Mouse (Mus musculus): ENCODE results near the gene Golga7b.

GRCm38 (mm10) chr19:42312191-42312590, 64.8 kb downstream of the Golga7b start:
- TF ChIP-seq CTCF (IDR thresholded peaks at IDR 0.05; ENCODE audit: extremely low read depth, insufficient read depth, insufficient read length, insufficient replicate concordance), result no peak
- TF ChIP-seq POLR2A (IDR thresholded peaks at IDR 0.05; ENCODE audit: low read depth, low read length), result no peak
